Mouse (Mus musculus) liver, adult 2 months (tissue): ENCODE data around the gene Cyp1a2.

ENCODE experiments used
- CTCF ChIP-seq: fragments of 200-500 bp; IDR thresholded peaks from 2 replicates; pipeline ENCODE4 v1.5.1; 2011; ENCODE audit warnings: low read depth, low read length, control low read depth
- POLR2A ChIP-seq: fragments of 200-500 bp; IDR thresholded peaks from 2 replicates; pipeline ENCODE4 v1.6.1; 2011; ENCODE audit warnings: low read length, control low read depth; ENCODE audit not compliant: insufficient read depth; ENCODE audit errors: extremely low read depth

GRCm38 (mm10) chr9:57646551-57647103, 36.9 kb downstream of the Cyp1a2 start:
- no peak for TF ChIP-seq CTCF
- 0 out of 2 replicates have a peak, but pooled peaks have one; percentile 7 for TF ChIP-seq POLR2A
